Mouse (Mus musculus) forebrain, postnatal 0 days (tissue): ENCODE measurements around the gene Ltb4r1. TPM values are rescaled to one million over a fixed set of nuclear protein-coding genes. Genes with fewer than 3 reads are reported as not detected.

Experiments used
- ATAC-seq: fragments of 200-750 bp; cut with Nextera tagmentation; 2 replicates; pipeline ENCODE4 v1.8.0; 2017; ENCODE audit warnings: mild to moderate bottlenecking, moderate library complexity
- DNase-seq: peaks from one replicate; pipeline ENCODE4 v3.0.0-alpha.2; 2015
- H3K27ac ChIP-seq: fragments of 300-500 bp; sonication (generic); 2 replicates; pipeline ENCODE4 v1.5.1; 2014; ENCODE audit warnings: low read depth, mild to moderate bottlenecking, antibody characterized with exemption, low read length, moderate library complexity, mixed read lengths
- H3K27me3 ChIP-seq: fragments of 300-500 bp; sonication (generic); 2 replicates; pipeline ENCODE4 v1.6.1; 2014; ENCODE audit warnings: mild to moderate bottlenecking, low read length, mixed read lengths; ENCODE audit not compliant: insufficient read depth
- H3K36me3 ChIP-seq: fragments of 300-500 bp; sonication (generic); 2 replicates; pipeline ENCODE4 v1.6.1; 2014; ENCODE audit warnings: mild to moderate bottlenecking, moderate library complexity; ENCODE audit not compliant: insufficient read depth
- H3K4me1 ChIP-seq: fragments of 300-500 bp; sonication (generic); 2 replicates; pipeline ENCODE4 v1.6.1; 2014; ENCODE audit warnings: antibody characterized with exemption; ENCODE audit not compliant: insufficient read depth
- H3K4me2 ChIP-seq: fragments of 300-500 bp; sonication (generic); 2 replicates; pipeline ENCODE4 v1.6.1; 2014; ENCODE audit warnings: low read depth, mild to moderate bottlenecking, moderate library complexity
- H3K4me3 ChIP-seq: fragments of 300-500 bp; sonication (generic); 2 replicates; pipeline ENCODE4 v1.5.1; 2014; ENCODE audit warnings: low read depth, low read length, mixed read lengths
- H3K9ac ChIP-seq: fragments of 300-500 bp; sonication (generic); 2 replicates; pipeline ENCODE4 v1.6.1; 2014; ENCODE audit warnings: mild to moderate bottlenecking
- H3K9me3 ChIP-seq: fragments of 300-500 bp; sonication (generic); 2 replicates; pipeline ENCODE4 v1.6.1; 2016; ENCODE audit warnings: low read length
- CTCF ChIP-seq: sonication (generic); IDR thresholded peaks from 2 replicates; pipeline ENCODE4 v1.5.1; 2016; ENCODE audit warnings: antibody characterized with exemption, control low read depth, low read depth
- WGBS: fragments of 180-500 bp; shearing (Covaris S2); extraction: QIAGEN DNeasy Blood & Tissue Kit; methylation state at CpG from one replicate; pipeline ENCODE4 v1.1.7; 2014; 5-methylcytosine and 5-hydroxymethylcytosine counted together
- polyA plus RNA-seq: library from polyadenylated mRNA; unstranded; fragments of >200 nt; fragmentation: Nextera tagmentation; extraction: Ambion mirVana; gene quantifications from 2 replicates; pipeline ENCODE4 v1.2.1, GENCODE M21; 2015
- total RNA-seq: library from RNA; depleted of rRNA; stranded (reverse); fragments of >200 nt; gene quantifications from 2 replicates; pipeline ENCODE4 v1.2.3, GENCODE M21; 2014; rRNA removed

Gene Ltb4r1
- total RNA-seq (0.38 and 0.48 TPM in 2 replicates), polyA plus RNA-seq (0.90 and 0.99 TPM in 2 replicates)

DNA sequence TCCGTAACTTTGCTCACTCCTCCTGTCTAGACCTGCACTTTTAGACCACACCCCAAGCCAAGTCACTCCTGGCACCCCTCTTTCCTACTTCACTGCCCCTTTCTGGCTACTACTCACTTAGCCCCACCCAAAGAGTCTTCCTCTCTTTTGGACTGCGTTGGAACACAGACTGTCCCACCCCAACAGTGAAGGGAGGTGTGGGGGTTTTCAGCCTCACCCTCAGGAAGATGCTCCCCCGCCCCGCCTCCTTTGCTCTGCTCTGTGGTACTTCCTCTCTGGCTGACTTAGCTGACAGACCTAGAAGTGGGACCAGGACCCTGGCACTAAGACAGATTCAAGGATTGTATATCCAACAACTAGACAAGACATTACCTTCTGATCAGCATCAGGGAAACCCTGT lies at the start of gene Ltb4r1:
Ltb4r1 (plus strand) TSS at position 267 of the 400 bp plus-strand sequence.
- Histone ChIP-seq H3K27ac (no peak within 1 kb of the TSS), H3K36me3 (no peaks in the 10 kb centered on the region), H3K9me3 (no peaks in the 10 kb centered on the region), H3K4me3 (no peak within 1 kb of the TSS), H3K9ac (no peak within 1 kb of the TSS), H3K4me1 (peaks cover 4% of the 10 kb centered on the region; the same call in 1 of the 2 replicates), H3K4me2 (no peak within 1 kb of the TSS), H3K27me3 (peaks cover 16% of the 10 kb centered on the region)
- DNase-seq (no peak), ATAC-seq (no peak)
- WGBS, result 71% methylated on average over 4 of the region's 4 CpGs
- TF ChIP-seq CTCF, result no peak

DNA sequence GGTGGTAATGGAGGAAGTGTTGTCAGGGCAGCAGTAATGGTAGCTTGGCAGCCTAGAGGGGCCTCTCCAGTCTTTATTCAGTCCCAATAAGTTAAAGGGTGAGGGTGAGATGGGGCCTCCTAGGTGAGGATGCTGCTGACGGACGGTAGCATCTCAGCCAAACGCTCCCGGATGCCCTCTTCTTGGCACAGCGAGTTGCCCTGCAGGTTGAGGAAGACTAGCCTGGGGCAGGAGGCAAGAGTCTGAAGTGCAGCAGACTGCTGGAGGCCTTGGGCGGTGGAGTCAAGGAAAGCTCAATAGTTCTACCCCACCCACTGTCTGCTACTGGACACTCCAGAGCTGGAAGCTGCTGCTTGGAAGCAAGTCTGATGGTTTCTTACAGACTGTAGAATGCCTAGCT lies 49.5 kb upstream of the Ltb4r1 start:
- Histone ChIP-seq H3K4me3 (no peak overlapping the region), H3K9ac (no peak overlapping the region), H3K4me1 (no peaks in the 10 kb centered on the region), H3K27me3 (peaks cover 6% of the 10 kb centered on the region; the same call in 1 of the 2 replicates), H3K27ac (no peak overlapping the region), H3K9me3 (no peaks in the 10 kb centered on the region), H3K4me2 (no peak overlapping the region), H3K36me3 (peaks cover 31% of the 10 kb centered on the region)
- no peak for TF ChIP-seq CTCF
- 91% methylated on average over 6 of the region's 6 CpGs for WGBS
- DNase-seq (no peak), ATAC-seq (no peak)

DNA sequence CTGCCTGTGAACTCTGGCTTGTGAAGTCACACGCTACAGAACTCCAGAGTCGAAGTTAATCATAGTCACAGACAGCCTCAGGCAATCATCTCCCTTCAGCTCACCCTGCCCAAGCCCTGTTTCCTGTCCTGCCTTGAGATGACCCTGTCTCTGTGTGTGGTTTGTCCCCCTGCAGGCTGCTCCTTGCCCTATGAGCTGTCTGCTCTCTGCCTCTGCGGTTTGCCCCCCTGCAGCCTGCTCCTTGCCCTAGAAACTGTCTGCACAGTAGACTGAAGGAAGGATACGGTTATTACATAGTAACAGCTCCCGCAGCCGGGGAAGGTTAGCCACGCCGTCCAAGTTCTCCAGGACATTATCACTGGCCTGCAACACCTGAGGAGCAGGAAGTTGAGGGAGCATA lies 48.9 kb upstream of the Ltb4r1 start:
- 92% methylated on average over 8 of the region's 8 CpGs for WGBS

DNA sequence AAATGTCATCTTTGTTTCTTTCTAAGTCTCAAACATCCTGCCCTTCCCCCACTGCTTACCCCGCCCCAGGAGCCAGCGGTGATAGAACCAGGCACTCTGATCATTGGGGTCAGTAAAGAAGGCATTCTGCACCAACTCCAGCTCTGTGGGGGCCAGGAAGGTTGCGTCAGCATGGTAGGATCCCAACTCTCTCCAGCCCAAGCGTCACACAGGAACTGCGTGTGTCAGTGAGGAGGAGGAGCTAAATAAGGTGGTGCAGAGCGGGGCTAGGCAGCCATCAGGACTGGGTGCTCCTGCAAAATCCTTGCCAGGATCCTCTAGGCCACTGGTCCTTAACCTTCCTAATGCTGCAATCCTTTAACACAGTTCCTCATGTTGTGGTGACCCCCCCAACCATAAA lies 46.0 kb upstream of the Ltb4r1 start:
- H3K27ac ChIP-seq, result no peak overlapping the region
- H3K9ac ChIP-seq, result no peak overlapping the region
- no peaks in the 10 kb centered on the region for H3K27me3 ChIP-seq
- no peak overlapping the region for H3K4me2 ChIP-seq
- H3K9me3 ChIP-seq, result no peaks in the 10 kb centered on the region
- 91% methylated on average over 6 of the region's 6 CpGs for WGBS
- H3K4me1 ChIP-seq, result no peaks in the 10 kb centered on the region
- DNase-seq (no peak), ATAC-seq (no peak)
- peaks cover 31% of the 10 kb centered on the region for H3K36me3 ChIP-seq
- no peak overlapping the region for H3K4me3 ChIP-seq
- TF ChIP-seq CTCF, result no peak

More for the DNA sequence above, 48.9 kb upstream of the Ltb4r1 start:
- ATAC-seq (no peak), DNase-seq (no peak)
- no peak overlapping the region for H3K9ac ChIP-seq
- no peak overlapping the region for H3K4me3 ChIP-seq
- no peak overlapping the region for H3K27ac ChIP-seq
- no peak for TF ChIP-seq CTCF
- H3K4me1 ChIP-seq, result no peaks in the 10 kb centered on the region
- H3K36me3 ChIP-seq, result peaks cover 31% of the 10 kb centered on the region
- no peak overlapping the region for H3K4me2 ChIP-seq
- H3K27me3 ChIP-seq, result peaks cover 6% of the 10 kb centered on the region; the same call in 1 of the 2 replicates
- no peaks in the 10 kb centered on the region for H3K9me3 ChIP-seq

GRCm38 (mm10) chr14:55720666-55721065 lies 45.1 kb upstream of the Ltb4r1 start:
- no peak overlapping the region for H3K27ac ChIP-seq
- no peak for TF ChIP-seq CTCF
- no peak overlapping the region for H3K9ac ChIP-seq
- 87% methylated on average over 12 of the region's 12 CpGs for WGBS
- H3K27me3 ChIP-seq, result no peaks in the 10 kb centered on the region
- H3K9me3 ChIP-seq, result no peaks in the 10 kb centered on the region
- no peak overlapping the region for H3K4me2 ChIP-seq
- H3K36me3 ChIP-seq, result peaks cover 31% of the 10 kb centered on the region
- DNase-seq, result no peak
- ATAC-seq, result no peak
- H3K4me1 ChIP-seq, result no peaks in the 10 kb centered on the region
- H3K4me3 ChIP-seq, result no peak overlapping the region

DNA sequence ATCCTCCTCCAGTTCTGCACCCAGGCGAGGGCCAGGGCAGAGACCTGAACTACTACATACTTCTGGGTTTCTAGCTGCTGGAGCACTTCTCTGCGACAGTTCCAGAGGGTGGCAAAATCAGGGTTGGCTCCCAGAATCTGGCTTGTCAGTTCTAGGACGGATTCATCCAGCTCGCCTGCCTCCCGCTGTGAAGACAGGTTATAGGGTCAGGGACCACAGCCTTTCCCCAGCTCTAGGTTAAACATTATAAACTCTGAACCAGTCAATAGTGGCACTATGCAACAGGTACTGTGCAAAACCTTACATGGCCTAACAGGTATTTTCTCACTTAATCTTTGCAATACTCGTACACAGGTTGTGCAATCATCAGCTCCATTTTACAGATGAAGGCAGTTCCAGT lies 44.7 kb upstream of the Ltb4r1 start:
- H3K4me1 ChIP-seq, result no peaks in the 10 kb centered on the region
- WGBS, result 82% methylated on average over 6 of the region's 6 CpGs
- H3K36me3 ChIP-seq, result peaks cover 29% of the 10 kb centered on the region
- TF ChIP-seq CTCF, result no peak
- H3K4me2 ChIP-seq, result peak overlapping the region; percentile 78
- H3K4me3 ChIP-seq, result peak overlapping the region; percentile 57
- peak overlapping the region; percentile 79; the same call in 1 of the 2 replicates for H3K27ac ChIP-seq
- H3K27me3 ChIP-seq, result no peaks in the 10 kb centered on the region
- H3K9me3 ChIP-seq, result no peaks in the 10 kb centered on the region
- DNase-seq (no peak), ATAC-seq (no peak)
- H3K9ac ChIP-seq, result peak overlapping the region; percentile 76

DNA sequence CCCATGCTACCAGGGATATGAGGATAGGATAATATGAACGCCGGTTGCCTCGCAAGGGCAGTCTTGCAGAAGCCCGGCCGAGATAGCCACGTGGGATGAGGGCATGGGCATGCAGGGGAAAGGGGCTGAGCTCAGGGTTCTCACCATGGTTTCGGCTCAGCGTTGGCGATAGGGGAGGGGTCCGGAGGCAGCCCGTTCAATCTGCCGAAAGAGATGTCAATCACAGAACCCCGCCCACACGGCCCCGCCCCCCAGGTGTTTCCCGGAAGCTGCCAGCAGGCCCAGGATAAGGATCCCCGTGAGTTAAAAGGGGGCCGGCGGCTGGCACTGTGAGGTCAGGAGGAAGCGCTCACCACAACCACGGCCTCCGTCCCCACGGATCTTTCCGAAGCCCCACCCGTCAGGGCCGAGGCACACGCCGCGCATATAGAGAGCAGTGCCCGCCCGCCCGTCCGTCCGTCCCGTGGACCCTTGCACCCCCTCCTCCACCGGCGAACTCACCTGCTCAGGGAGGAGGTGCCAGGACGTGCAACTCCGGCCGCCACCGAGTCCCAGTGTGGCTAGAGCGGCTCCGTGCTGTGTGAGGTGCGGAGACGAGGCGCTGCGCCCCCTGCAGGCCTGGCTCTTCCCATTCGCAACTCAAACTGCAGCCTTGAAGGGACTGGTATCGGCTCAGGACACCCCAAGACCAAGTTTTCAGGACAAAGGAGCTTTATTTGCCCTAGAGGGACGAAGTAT lies 43.9 kb upstream of the Ltb4r1 start, which contains the start of gene Rabggta:
Rabggta (minus strand) TSS at position 564 of the 738 bp plus-strand sequence.
- TF ChIP-seq CTCF, result peak; percentile 98
- ATAC-seq, result peak; percentile 97
- H3K27me3 ChIP-seq, result no peaks in the 10 kb centered on the region
- no peaks in the 10 kb centered on the region for H3K9me3 ChIP-seq
- DNase-seq, result peak; percentile 95
- peak within 1 kb of the TSS; percentile 76 for H3K9ac ChIP-seq
- H3K4me3 ChIP-seq, result peak within 1 kb of the TSS; percentile 57
- H3K4me1 ChIP-seq, result no peaks in the 10 kb centered on the region
- peak within 1 kb of the TSS; percentile 79 for H3K27ac ChIP-seq
- peaks cover 22% of the 10 kb centered on the region for H3K36me3 ChIP-seq
- under 1% methylated on average over 50 of the region's 50 CpGs for WGBS
- peak within 1 kb of the TSS; percentile 78 for H3K4me2 ChIP-seq
